In genomic region chrX:36329040-36329649, GRCm38 (mm10) we compare ENCODE assay signal across 8 mouse cellular contexts. TPM values are rescaled to one million over a fixed set of nuclear protein-coding genes. Genes with fewer than 3 reads are reported as not detected.
A peak's percentile ranks its signal among the peaks of the same experiment; 100 is the strongest.
DNase-seq lines count a peak whose midpoint lies in the region; ATAC-seq and TF ChIP-seq lines count a peak whose summit lies in the region.

No protein-coding gene starts in this region.

- peak overlapping the region; percentile 68 for H3K4me2 ChIP-seq in forebrain, embryonic 11.5 days (ENCODE audit: low read depth, low read length, severe bottlenecking)
- H3K4me2 ChIP-seq in hindbrain, embryonic 16.5 days (ENCODE audit: low read length), result peak overlapping the region; percentile 91

- no peaks in the 10 kb centered on the region; the same call in 1 of the 2 replicates for H3K9me3 ChIP-seq in forebrain, embryonic 11.5 days (ENCODE audit: control insufficient read depth, low read length)
- peaks cover 4% of the 10 kb centered on the region; the same call in 1 of the 2 replicates for H3K9me3 ChIP-seq in hindbrain, embryonic 16.5 days (ENCODE audit: control insufficient read depth, low read length)

- H3K4me1 ChIP-seq in bone marrow macrophage, adult 2 months (ENCODE audit: control insufficient read depth, insufficient read depth, low read length), result peaks cover 18% of the 10 kb centered on the region
- no peaks in the 10 kb centered on the region; the same call in 1 of the 2 replicates for H3K4me1 ChIP-seq in forebrain, embryonic 11.5 days (replicated peaks; ENCODE audit: control insufficient read depth, insufficient read depth, low read length)
- peaks cover 3% of the 10 kb centered on the region for H3K4me1 ChIP-seq in hindbrain, embryonic 16.5 days (ENCODE audit: control insufficient read depth, insufficient read depth, low read depth, low read length)
- H3K4me1 ChIP-seq in liver, adult 2 months (ENCODE audit: control insufficient read depth, insufficient read depth, low read length), result no peaks in the 10 kb centered on the region; the same call in 1 of the 2 replicates

- 21% methylated on average over 59 of the region's 66 CpGs for WGBS in forebrain, embryonic 11.5 days
- 21% methylated on average over 26 of the region's 66 CpGs for WGBS in hindbrain, embryonic 16.5 days
- 1% methylated on average over 38 of the region's 66 CpGs for WGBS in liver, adult 2 months

- DNase-seq in ovary, postnatal 36 days (ENCODE audit: low spot score), result peak; percentile 10
- DNase-seq in ovary, adult 18-20 months (ENCODE audit: low spot score), result no peak
- peak; percentile 63 for DNase-seq in forebrain, embryonic 11.5 days (ENCODE audit: low spot score)
- DNase-seq in liver, adult 2 months (ENCODE audit: extremely low read depth, low read depth, low spot score), result no peak
- DNase-seq in neural tube, embryonic 10.5 days (ENCODE audit: extremely low spot score, low spot score), result peak; percentile 36

- TF ChIP-seq POLR2A in bone marrow macrophage, adult 2 months (IDR thresholded peaks at IDR 0.05; ENCODE audit: borderline replicate concordance, low read depth, low read length), result no peak
- no peak for TF ChIP-seq POLR2A in liver, adult 2 months (IDR thresholded peaks at IDR 0.05; ENCODE audit: extremely low read depth, insufficient read depth, low read length)

- peaks cover 2% of the 10 kb centered on the region; the same call in 1 of the 2 replicates for H3K27me3 ChIP-seq in forebrain, embryonic 11.5 days (ENCODE audit: control insufficient read depth, insufficient read depth, low read length)
- no peaks in the 10 kb centered on the region; the same call in 1 of the 2 replicates for H3K27me3 ChIP-seq in hindbrain, embryonic 16.5 days (replicated peaks; ENCODE audit: control insufficient read depth, insufficient read depth, low read length)
- no peaks in the 10 kb centered on the region for H3K27me3 ChIP-seq in liver, adult 2 months (ENCODE audit: control insufficient read depth, insufficient read depth, low read length)

- peak overlapping the region; percentile 41 for H3K9ac ChIP-seq in forebrain, embryonic 11.5 days (ENCODE audit: low read length)
- peak overlapping the region; percentile 45 for H3K9ac ChIP-seq in hindbrain, embryonic 16.5 days (ENCODE audit: low read depth, low read length)
- H3K9ac ChIP-seq in liver, adult 2 months (ENCODE audit: low read depth, low read length), result peak overlapping the region; percentile 83

- H3K27ac ChIP-seq in bone marrow macrophage, adult 2 months (ENCODE audit: insufficient read depth, low read depth, low read length), result peak overlapping the region; percentile 86
- H3K27ac ChIP-seq in forebrain, embryonic 11.5 days (ENCODE audit: low read depth, low read length), result no peak overlapping the region
- no peak overlapping the region for H3K27ac ChIP-seq in hindbrain, embryonic 16.5 days (ENCODE audit: low read depth, low read length)
- peak overlapping the region; percentile 83 for H3K27ac ChIP-seq in liver, adult 2 months (replicated peaks; ENCODE audit: insufficient read depth, low read depth, low read length)

- no peak for TF ChIP-seq CTCF in bone marrow macrophage, adult 2 months (IDR thresholded peaks at IDR 0.05; ENCODE audit: low read depth, low read length)
- no peak for TF ChIP-seq CTCF in liver, adult 2 months (IDR thresholded peaks at IDR 0.05; ENCODE audit: low read depth, low read length)

- no peaks in the 10 kb centered on the region for H3K36me3 ChIP-seq in forebrain, embryonic 11.5 days (ENCODE audit: control insufficient read depth, insufficient read depth, low read length)
- no peaks in the 10 kb centered on the region for H3K36me3 ChIP-seq in hindbrain, embryonic 16.5 days (ENCODE audit: control insufficient read depth, insufficient read depth, low read length)
- no peaks in the 10 kb centered on the region; the same call in 1 of the 2 replicates for H3K36me3 ChIP-seq in liver, adult 2 months (ENCODE audit: control insufficient read depth, insufficient read depth, low read length)

- ATAC-seq in forebrain, embryonic 11.5 days (replicated peaks; ENCODE audit: low FRiP score), result peak; percentile 11; the same call in 1 of the 2 replicates
- ATAC-seq in hindbrain, embryonic 16.5 days, result peak; percentile 5
- no peak for ATAC-seq in megakaryocyte-erythroid progenitor cell, adult 5-6 weeks (replicated peaks; ENCODE audit: low FRiP score, low TSS enrichment, poor library complexity, severe bottlenecking)

- no peaks in the 10 kb centered on the region; the same call in 1 of the 2 replicates for H3K79me2 ChIP-seq in liver, adult 2 months (ENCODE audit: control insufficient read depth, insufficient read depth, low read length)

- H3K4me3 ChIP-seq in bone marrow macrophage, adult 2 months (ENCODE audit: insufficient read depth, low read length), result peak overlapping the region; percentile 93
- H3K4me3 ChIP-seq in forebrain, embryonic 11.5 days (ENCODE audit: low read depth, low read length), result peak overlapping the region; percentile 37
- H3K4me3 ChIP-seq in hindbrain, embryonic 16.5 days (ENCODE audit: low read length), result peak overlapping the region; percentile 53
- peak overlapping the region; percentile 78 for H3K4me3 ChIP-seq in liver, adult 2 months (ENCODE audit: insufficient read depth, low read depth, low read length)

RNA-seq across cellular contexts. Expression of gene Lonrf3, which starts 1.0 kb away (rescaled TPM):
- 19.6 and 20.5 TPM in 2 replicates for polyA plus RNA-seq in bone marrow macrophage, adult 2 months (2012; ENCODE audit: insufficient read depth, insufficient read length, missing spikeins)
- 1.6 and 1.7 TPM in 2 replicates for polyA plus RNA-seq in forebrain, embryonic 11.5 days (2014; fragmentation: Nextera tagmentation; extraction: Ambion mirVana)
- 0.39 and 0.63 TPM in 2 replicates for polyA plus RNA-seq in hindbrain, embryonic 16.5 days (2015; fragmentation: Nextera tagmentation; extraction: Ambion mirVana)
- 2.8 and 3.9 TPM in 2 replicates for total RNA-seq in liver, adult 2 months (2014; rRNA removed)
- 1.8 and 2.5 TPM in 2 replicates for polyA plus RNA-seq in liver, adult 2 months (2012; rRNA removed)
- total RNA-seq in megakaryocyte-erythroid progenitor cell, adult 5-6 weeks (2014; fragmentation: Nextera tagmentation), result 1.9 TPM in 1 of 2 replicates, not detected in the other
- total RNA-seq in megakaryocyte-erythroid progenitor cell, adult 5-6 weeks (2017), result 1.8 and 2.0 TPM in 2 replicates

Comparison
In these comparisons a context has a peak if more than half of its experiments do, and no peak if none do; other contexts are left out.
1. DNase-seq: peak in ovary, postnatal 36 days (single experiment), forebrain, embryonic 11.5 days (single experiment) and neural tube, embryonic 10.5 days (single experiment); none in ovary, adult 18-20 months (single experiment) and liver, adult 2 months (single experiment).
2. H3K27ac ChIP-seq: peak in bone marrow macrophage, adult 2 months (single experiment) and liver, adult 2 months (single experiment); none in forebrain, embryonic 11.5 days (single experiment) and hindbrain, embryonic 16.5 days (single experiment).
3. H3K4me3 ChIP-seq: peak in every context shown above with its lines; median percentile 93 in bone marrow macrophage, adult 2 months; 78 in liver, adult 2 months; 53 in hindbrain, embryonic 16.5 days; 37 in forebrain, embryonic 11.5 days.
4. Peak in every context shown above with its lines, with median percentiles within 50 percentile points of each other: H3K9ac ChIP-seq.